Mouse (Mus musculus) thymus, adult 2 months (tissue): ENCODE measurements around the gene Ddr1. TPM values are rescaled to one million over a fixed set of nuclear protein-coding genes. Genes with fewer than 3 reads are reported as not detected.

Experiments used
- DNase-seq: peaks from one replicate; pipeline ENCODE4 v3.0.0; 2021
- H3K27ac ChIP-seq: fragments of 200-500 bp; 2 replicates; pipeline ENCODE4 v1.5.1; 2012; ENCODE audit warnings: low read length, control low read depth; ENCODE audit not compliant: control insufficient read depth, insufficient read depth
- H3K27me3 ChIP-seq: fragments of 200-500 bp; 2 replicates; pipeline ENCODE4 v1.6.1; 2012; ENCODE audit warnings: mild to moderate bottlenecking, low read length, moderate library complexity, mixed read lengths; ENCODE audit not compliant: control insufficient read depth, insufficient read depth
- H3K36me3 ChIP-seq: fragments of 200-500 bp; 2 replicates; pipeline ENCODE4 v1.6.1; 2012; ENCODE audit warnings: mild to moderate bottlenecking, low read length, moderate library complexity; ENCODE audit not compliant: control insufficient read depth, insufficient read depth
- H3K4me1 ChIP-seq: fragments of 200-500 bp; replicated peaks from 2 replicates; pipeline ENCODE4 v1.6.1; 2012; ENCODE audit warnings: low read length; ENCODE audit not compliant: control insufficient read depth, insufficient read depth
- H3K4me3 ChIP-seq: fragments of 200-500 bp; 2 replicates; pipeline ENCODE4 v1.5.1; 2012; ENCODE audit warnings: mild to moderate bottlenecking, low read length, control low read depth, moderate library complexity; ENCODE audit not compliant: control insufficient read depth, insufficient read depth
- CTCF ChIP-seq: fragments of 200-500 bp; IDR thresholded peaks from 2 replicates; pipeline ENCODE4 v1.5.1; 2012; ENCODE audit warnings: mild to moderate bottlenecking, control low read depth, low read length, moderate library complexity, borderline replicate concordance; ENCODE audit not compliant: control insufficient read depth, poor library complexity, insufficient read depth; ENCODE audit errors: extremely low read depth
- POLR2A ChIP-seq: fragments of 200-500 bp; IDR thresholded peaks from 2 replicates; pipeline ENCODE4 v1.6.1; 2012; ENCODE audit warnings: mild to moderate bottlenecking, low read length, control low read depth, moderate library complexity; ENCODE audit not compliant: control insufficient read depth, poor library complexity, insufficient read depth; ENCODE audit errors: extremely low read depth
- WGBS: fragments of 180-500 bp; shearing (Covaris S2); methylation state at CpG from one replicate; pipeline ENCODE4 v1.1.7; 2018; 5-methylcytosine and 5-hydroxymethylcytosine counted together
- polyA plus RNA-seq: library from polyadenylated mRNA; depleted of rRNA; stranded (reverse); fragments of >200 nt; gene quantifications from 2 replicates; pipeline ENCODE4 v1.2.3, GENCODE M21; 2012

Ddr1 gene
- polyA plus RNA-seq, 1 experiment: 43.6 TPM

DNA sequence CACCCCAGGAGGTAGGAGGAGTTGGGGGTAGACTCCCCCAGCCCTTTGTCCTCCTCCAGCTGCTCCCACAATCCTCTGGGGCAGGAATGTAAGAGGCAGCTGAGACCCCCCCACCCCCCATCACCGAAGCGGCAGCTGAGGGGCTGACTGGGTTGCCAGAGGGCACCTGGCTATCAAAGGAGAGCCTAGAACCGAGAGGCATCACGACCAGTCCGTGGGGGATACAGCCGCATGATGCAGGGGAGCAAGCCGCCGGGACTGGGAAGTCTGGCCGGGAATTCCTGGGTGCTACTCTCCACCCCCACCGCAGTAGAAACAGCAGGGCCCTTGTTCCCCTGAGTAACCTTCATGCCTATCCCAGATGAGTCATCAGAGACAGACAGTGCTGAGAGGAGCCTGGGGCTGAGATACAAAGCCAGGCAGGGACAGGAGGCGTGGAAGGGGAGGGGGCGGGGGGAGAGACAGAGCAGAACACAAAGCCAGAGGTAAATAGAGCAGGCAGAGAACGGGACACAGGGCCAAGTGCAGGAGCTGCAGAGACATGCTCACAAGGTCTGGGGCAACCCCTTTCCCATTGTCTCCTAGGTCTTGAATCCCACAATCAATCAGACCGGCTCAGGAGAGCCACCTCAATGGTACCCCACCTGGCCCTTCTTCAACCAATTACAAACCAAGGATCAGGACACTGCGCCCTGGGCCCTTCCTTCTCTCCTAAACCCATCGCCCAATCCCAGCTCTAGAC, 6.5 kb downstream of the Ddr1 start:
- no peak overlapping the region for H3K27ac ChIP-seq
- 0 out of 2 replicates have a peak overlapping the region, but pooled peaks have one; percentile 5 for H3K4me3 ChIP-seq

DNA sequence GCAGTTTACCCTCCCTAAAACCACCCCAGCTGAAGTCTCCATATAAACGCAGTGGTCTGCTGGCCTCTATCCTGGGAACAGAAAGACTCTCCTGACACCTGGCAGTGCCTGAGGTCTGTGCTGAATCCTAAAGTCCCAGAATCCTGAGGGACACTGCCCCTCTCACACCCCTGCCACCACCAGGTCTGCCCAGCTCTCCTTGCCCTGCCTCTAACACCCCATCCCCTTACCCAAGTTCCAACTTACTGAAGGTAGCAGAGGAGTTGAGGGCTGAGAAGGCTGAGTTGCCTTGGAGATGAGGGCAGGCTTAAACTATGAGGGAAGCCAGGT, 7.0 kb downstream of the Ddr1 start:
- Histone ChIP-seq H3K36me3 (no peaks in the 10 kb centered on the region), H3K27me3 (peaks cover 22% of the 10 kb centered on the region; the same call in 1 of the 2 replicates), H3K4me3 (no peak overlapping the region), H3K27ac (no peak overlapping the region), H3K4me1 (peaks cover 18% of the 10 kb centered on the region)
- 36% methylated on average over 1 of the region's 1 CpGs for WGBS
- TF ChIP-seq POLR2A (no peak), CTCF (no peak)
- no peak for DNase-seq

More for the DNA sequence above, 6.5 kb downstream of the Ddr1 start:
- no peak for TF ChIP-seq CTCF
- no peak for TF ChIP-seq POLR2A
- DNase-seq: no peak
- H3K27me3 ChIP-seq: peaks cover 25% of the 10 kb centered on the region; the same call in 1 of the 2 replicates
- H3K4me1 ChIP-seq: peaks cover 18% of the 10 kb centered on the region
- 23% methylated on average over 16 of the region's 16 CpGs for WGBS
- no peaks in the 10 kb centered on the region for H3K36me3 ChIP-seq

DNA sequence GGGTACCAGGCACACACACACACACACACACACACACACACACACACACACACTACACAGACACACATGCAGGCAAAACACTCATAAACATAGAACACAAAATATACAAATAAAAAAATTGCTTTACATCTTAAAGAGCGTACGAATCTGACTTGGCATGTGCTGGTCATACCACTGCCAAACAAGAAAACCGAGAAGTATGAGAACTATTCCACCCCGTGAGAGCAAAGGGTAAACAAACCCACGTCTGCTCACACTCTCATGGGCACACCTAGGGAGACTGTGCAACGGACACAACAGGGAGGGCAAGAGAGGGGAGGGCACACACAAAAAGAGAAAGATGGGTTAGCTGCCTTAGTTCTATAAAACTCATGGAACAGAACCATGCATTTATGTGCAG, 7.7 kb downstream of the Ddr1 start:
- TF ChIP-seq CTCF: no peak
- peaks cover 18% of the 10 kb centered on the region for H3K4me1 ChIP-seq
- 71% methylated on average over 6 of the region's 6 CpGs for whole genome bisulfite sequencing
- H3K36me3 ChIP-seq: no peaks in the 10 kb centered on the region
- peaks cover 18% of the 10 kb centered on the region; the same call in 1 of the 2 replicates for H3K27me3 ChIP-seq
- DNase-seq: no peak
- H3K4me3 ChIP-seq: no peak overlapping the region
- no peak overlapping the region for H3K27ac ChIP-seq

DNA sequence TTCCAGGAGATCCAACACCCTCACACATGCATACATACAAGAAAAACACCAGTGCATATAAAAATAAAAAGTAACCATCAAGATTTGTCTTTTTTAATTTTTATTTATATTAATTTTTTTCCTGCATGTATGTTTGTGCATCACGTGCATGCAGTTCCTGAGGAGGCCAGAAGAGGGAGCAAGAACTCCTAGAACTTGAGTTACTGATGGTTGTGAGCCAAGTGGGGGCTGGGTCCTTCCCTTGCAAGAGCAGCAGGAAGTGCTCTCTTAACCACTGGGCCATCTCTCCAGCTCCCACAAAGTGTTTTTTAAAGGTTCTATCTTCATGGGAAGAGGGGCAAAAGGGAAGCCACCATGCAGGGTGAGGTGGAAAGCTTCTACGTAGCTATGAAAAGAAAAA, 9.1 kb downstream of the Ddr1 start:
- TF ChIP-seq POLR2A (no peak), CTCF (no peak)
- H3K4me1 ChIP-seq: peaks cover 8% of the 10 kb centered on the region
- no peak overlapping the region for H3K4me3 ChIP-seq
- no peak overlapping the region for H3K27ac ChIP-seq
- H3K36me3 ChIP-seq: no peaks in the 10 kb centered on the region
- no peak for DNase-seq
- H3K27me3 ChIP-seq: peaks cover 7% of the 10 kb centered on the region; the same call in 1 of the 2 replicates
- 92% methylated on average over 2 of the region's 2 CpGs for WGBS

DNA sequence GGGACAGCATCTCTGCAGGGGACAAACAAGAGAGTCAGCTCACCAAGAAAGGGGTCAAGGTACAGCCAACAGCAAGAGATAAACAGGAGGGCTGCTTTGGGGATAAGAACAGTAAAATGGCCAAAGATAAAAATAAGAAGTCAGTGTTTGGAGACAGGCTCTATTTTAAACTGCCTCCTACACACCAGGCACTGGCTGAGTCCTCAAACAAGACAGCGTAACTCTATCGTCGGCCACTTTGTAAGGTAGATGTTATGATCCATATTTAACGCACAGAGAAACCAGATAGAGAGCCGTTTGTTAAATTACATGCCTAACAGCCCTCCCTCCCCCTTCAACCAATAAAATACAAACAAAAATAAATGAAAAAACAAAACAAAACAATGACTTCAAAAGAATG, 10.5 kb downstream of the Ddr1 start:
- DNase-seq: no peak
- peaks cover under 1% of the 10 kb centered on the region; the same call in 1 of the 2 replicates for H3K4me1 ChIP-seq
- TF ChIP-seq POLR2A: no peak
- no peak for TF ChIP-seq CTCF
- WGBS: 92% methylated on average over 5 of the region's 5 CpGs
- H3K4me3 ChIP-seq: no peak overlapping the region
- H3K27me3 ChIP-seq: peaks cover 7% of the 10 kb centered on the region; the same call in 1 of the 2 replicates
- no peaks in the 10 kb centered on the region for H3K36me3 ChIP-seq
- H3K27ac ChIP-seq: no peak overlapping the region

DNA sequence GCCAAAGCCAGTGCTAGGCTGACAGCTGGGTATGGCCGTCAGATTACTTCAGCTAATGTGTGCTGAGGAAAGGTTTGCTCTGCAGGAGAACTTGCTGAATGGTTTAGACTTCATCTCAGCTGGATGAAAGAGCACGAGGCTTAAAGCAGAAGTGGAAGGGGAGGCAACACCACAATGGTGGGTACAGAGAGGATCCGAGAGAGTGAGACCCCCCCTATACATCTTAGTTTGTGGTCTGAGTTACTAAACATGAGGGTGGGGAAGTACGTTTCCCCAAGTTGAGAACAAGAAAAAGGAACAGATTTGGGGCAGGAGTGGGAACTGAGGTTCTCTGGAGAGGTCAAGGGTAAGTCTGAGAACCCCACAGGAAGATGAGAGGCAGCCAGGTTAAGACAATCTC, 12.1 kb downstream of the Ddr1 start:
- H3K4me3 ChIP-seq: no peak overlapping the region
- H3K27me3 ChIP-seq: peaks cover 3% of the 10 kb centered on the region; the same call in 1 of the 2 replicates
- H3K27ac ChIP-seq: no peak overlapping the region
- H3K36me3 ChIP-seq: no peaks in the 10 kb centered on the region
- TF ChIP-seq CTCF (no peak), POLR2A (no peak)
- WGBS: 9% methylated on average over 4 of the region's 4 CpGs
- peaks cover 5% of the 10 kb centered on the region; the same call in 1 of the 2 replicates for H3K4me1 ChIP-seq
- no peak for DNase-seq
